Mouse (Mus musculus) erythroblast, adult 5-6 weeks (primary cell): ENCODE measurements at regions not wholly inside any gene's neighbourhood (a gene's known extent, or its start where the extent isn't known, plus 50 kb on each side); places are given as distances from the start of the nearest gene placed in this dataset.
"Not testable (repeated sequence)": the region's sequence is repeated elsewhere in the genome, so short reads cannot be mapped to it uniquely, and the experiment has no call there.

Source experiments
- ATAC-seq: replicated peaks from 2 replicates; pipeline ENCODE4 v1.8.0; 2016; ENCODE audit warnings: moderate number of reproducible peaks, mild to moderate bottlenecking, moderate TSS enrichment, inconsistent platforms; ENCODE audit not compliant: poor library complexity, low FRiP score, severe bottlenecking

DNA sequence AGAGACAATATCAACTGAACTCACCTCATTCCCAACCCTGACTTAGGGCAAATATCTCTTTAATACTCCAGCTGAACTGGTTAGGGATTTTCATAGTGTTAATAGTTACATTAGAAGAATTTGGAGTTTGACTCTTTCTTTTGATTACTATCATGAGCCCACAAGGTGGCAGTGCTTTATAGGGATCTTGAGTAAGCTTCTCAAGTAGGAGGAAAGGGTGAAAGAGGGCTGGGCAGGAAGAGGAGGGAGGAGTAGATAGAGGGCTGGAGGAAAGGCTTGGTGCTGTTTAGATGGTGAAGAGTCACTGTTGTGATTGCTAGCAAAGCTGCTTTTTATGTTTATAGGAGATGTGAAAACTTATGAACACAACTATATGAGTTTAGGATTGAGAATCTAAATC is 595.4 kb upstream of the Olfr1507 start:
- ATAC-seq: not testable (repeated sequence)

DNA sequence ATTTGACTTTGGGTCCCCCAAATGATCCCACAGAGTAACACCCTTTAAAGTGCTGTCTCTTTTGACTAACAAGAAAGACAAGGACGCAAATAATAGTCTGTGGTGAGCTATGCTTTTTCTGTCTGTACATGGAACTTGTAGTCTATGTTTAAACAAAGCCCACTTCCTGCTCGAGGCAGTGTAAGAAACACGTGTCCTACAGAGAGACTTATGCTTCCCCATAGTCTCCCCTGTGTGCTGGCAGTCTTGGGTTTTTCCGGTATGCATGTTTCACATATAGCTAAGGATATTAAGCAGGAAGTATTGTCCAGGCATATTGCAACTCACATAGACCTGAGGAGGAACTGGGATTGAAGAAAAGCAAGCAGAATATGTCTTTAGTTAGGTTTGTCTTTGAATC is 586.3 kb upstream of the Olfr1507 start:
- ATAC-seq: not testable (repeated sequence)

DNA sequence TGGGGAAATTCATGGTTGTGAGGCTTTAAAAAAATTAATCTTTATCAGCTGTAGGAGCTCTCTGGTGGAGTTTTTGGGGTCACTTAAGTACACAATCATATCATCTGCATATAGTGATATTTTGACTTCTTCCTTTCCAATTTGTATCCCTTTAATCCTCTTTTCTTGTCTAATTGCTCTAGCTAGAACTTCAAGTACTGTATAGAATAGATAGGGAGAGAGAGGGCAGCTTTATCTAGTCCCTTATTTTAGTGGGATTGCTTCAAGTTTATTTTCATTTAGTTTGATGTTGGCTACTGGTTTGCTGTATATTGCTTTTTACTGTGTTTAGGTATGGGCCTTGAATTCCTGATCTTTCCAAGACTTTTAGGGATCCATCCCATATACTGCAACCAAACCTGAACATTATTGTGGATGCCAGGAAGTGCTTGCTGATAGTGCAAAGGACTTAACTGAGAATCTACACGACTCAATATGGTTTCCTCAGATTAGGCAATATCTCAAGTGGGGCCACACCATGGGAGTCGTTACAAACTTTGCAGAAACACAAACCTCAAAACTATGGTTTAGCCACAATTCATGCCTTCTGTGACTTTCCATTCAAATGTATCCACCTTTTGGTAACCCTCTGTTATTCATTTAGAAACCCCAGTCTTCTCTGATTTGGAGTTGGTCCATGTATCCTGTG is 585.6 kb upstream of the Olfr1507 start:
- 0 out of 2 replicates have a peak, but pooled peaks have one; percentile 69 for ATAC-seq

DNA sequence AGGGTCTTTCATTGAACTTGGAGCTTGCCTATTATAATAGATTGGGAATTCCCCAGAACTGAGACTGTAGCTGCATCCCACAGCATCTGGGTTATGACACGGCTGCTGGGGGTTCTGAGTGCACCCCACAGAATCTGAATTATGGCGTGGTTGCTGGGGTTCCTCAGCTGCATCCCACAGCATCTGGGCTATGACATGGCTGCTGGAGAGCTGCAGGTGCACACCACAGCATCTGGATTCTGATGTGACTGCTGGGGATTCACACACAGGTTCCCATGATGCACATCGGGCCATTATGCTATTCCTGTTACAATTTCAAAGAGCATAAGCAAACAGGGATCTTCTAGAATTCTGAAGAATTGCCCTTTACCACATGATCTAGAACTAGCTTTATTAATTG is 585.0 kb upstream of the Olfr1507 start:
- not testable (repeated sequence) for ATAC-seq

DNA sequence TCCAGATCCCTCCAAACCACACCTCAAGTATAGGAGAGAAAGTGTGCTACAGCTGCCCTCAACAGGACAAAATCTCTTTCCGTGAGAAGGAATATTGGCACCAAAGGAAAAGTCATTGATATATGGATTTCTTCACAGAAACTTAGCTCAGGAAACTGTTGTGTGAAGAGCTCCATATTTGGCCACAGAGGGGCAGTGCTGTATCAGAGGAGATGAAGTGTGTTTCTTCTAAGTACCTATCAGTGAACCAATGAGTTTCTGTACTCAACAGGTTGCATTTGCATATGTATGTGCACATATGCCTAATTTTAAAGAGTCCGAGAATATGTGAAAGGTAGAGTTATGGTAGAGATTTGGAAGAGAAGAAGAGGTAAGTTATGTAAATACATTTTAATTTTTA is 580.4 kb upstream of the Olfr1507 start:
- not testable (repeated sequence) for ATAC-seq

DNA sequence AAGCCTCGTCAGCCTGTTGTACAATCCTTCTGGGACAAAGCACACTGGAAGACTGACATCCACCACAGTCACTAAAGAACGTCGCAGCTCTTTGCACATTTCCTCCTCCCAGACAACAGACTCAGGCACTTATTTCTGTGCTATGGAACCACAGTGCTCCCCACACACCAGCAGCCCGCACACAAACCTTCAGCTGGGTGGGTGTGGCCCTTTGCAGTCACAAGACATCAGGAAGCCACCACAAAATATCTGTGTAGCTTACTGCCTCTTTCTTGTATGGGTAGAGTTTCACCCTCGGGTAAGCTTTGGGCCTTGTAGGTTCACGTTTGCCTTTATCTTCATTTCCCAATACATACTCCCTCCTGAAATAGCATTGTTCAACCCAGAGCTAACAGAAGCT is 577.6 kb upstream of the Olfr1507 start:
- peak; percentile 64 for ATAC-seq

DNA sequence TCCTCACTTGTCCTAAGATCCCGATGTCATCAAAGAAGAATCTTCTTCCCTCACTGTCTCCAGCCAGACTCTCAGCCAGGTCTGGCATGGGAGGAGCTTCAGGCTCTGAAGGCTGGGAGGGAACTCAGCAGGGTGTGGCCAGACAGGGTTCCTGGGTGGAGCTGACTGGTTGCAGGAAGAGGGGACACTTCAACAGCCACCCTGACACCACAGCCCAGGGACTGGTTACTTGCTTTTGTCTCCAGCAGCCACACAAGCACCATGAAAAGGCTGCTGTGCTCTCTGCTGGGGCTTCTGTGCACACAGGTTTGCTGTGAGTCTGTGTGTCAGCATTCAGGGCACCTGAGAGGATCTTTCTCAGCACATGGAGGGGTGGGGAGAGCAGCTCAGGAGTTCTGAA is 577.0 kb upstream of the Olfr1507 start:
- ATAC-seq: not testable (repeated sequence)

DNA sequence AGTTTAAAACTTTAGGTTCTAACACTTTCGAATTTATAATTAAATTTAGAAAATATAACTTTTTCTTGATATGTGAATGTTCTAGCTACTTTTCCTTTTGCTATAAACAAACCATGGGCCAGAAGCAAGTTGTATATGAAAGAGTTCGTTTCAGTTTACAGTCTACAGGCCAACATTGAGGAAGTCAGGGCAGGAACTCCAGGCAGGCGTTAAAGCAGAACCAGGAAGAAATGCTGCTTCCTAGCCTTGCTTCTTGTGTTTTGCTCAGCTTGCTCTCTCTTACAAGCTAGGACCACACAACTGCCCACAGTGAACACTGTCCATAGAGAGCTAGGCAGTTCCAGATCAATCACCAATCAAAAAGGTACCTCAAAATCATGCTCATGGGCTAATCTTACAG is 558.9 kb upstream of the Olfr1507 start:
- not testable (repeated sequence) for ATAC-seq

DNA sequence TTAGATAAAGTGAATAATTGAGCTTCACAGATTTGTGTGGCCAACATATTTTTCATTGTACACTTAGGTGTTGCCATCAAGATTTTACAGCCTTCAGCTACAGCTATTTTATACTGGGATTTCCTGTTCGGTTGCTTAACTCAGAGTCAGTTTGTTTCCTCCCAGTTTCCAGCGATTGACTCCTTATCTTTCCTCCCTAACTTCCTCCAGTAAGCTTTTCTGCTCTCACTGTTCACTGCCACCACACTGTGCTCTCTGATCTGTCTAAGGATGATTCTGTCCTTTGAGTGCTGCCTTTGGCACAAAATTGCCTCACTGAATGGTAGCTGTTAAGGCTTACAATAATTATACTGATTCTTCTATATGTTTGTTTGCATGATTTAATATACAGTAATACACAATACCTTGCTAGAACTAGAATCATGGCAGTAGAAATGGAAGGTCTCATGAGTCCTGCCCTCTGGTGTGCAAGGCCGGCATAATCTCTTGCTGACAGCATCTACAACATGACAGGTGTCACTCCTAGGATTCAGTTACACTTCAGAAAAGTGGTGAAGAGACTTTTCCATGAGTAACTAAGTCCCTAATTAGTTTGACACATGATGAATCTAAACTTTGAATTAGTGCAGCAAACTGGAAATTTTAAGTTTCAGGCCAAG is 558.0 kb upstream of the Olfr1507 start:
- ATAC-seq: not testable (repeated sequence)

DNA sequence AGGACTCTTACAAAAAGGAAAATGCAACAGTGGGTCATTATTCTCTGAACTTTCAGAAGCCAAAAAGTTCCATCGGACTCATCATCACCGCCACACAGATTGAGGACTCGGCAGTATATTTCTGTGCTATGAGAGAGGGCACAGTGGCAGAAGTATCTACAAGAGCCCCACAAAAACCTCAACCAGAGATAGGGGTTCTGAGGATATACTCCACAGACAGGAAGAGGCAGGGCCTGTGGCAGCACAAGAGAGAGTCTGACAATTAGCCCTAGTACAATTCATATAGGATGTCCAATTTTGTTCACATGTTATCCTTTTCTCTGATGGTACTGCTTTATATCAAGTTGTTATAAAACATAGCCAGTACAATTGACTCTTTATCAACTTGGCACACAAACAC is 552.1 kb upstream of the Olfr1507 start:
- not testable (repeated sequence) for ATAC-seq

DNA sequence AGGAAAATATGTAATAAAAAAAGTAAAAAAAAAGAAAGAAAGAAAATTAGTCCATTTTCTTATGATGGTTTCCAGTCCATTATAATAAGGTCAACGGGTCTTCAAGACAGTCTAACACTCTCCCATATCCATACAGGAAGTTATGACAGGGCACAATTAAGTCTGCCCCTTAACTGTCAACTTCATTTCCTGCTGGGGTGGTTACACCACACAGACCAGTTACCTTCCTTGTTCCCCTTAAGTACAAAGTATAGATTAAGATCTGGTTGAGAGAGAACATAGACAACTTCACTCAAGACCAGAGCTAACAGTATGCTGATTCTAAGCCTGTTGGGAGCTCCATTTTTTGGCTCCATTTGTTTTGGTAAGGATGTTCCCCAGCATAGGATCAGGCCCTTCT is 551.4 kb upstream of the Olfr1507 start:
- not testable (repeated sequence) for ATAC-seq

DNA sequence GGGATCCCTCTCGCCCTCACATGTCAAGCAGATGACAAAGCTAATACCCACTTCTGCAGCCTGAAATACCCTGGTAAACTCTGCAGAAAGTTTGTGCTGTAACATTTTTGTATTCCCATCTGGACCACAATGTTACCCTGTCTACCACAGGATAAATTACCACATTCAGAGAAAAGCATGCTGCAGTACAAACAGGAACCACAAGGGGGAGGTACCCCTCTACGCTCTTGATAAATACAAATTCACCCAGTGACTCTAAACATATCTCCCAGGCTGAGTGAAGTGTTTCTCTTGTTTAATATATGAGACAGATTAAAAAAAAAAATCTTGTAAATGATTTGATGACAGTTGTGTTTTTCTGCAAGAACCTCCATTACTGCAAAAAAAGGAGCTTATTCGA is 549.8 kb upstream of the Olfr1507 start:
- peak; percentile 84 for ATAC-seq

DNA sequence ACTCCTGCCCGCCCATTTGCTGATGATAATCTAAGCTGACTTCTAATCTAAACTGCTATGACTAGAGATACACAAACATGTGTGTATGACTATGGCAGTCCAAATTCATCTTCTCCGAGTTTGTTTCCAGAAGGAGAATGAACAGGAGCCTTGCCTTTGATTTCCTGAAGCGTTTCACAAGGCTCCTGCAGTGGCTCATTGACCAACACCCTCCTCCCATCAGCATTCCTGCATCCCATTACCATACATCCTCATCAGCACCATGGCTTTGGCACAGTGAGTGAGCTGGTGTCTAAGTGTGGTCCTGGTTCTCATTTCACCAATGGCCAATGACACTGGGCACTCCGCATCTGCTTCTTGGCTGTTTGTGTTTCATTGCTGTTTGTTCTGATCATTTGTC is 548.6 kb upstream of the Olfr1507 start:
- ATAC-seq: not testable (repeated sequence)

DNA sequence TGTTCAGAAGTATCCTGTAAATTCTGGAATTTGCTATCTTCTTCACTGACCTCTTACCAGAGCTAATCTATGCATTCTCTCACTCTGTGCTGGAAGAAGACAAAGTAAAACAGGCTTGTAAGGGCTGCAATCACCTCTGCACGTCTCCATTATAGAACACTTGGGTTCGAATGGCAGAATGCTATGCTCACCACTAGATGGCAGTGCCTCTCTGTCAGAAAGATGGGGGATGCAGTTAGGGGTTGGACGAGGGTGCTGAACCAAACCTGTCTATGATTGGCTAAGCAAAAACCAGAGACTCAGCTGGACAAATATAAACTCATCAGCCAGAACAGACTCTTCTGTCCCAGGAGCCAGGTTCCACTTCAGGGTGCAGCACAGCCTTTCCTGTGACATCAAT is 546.5 kb upstream of the Olfr1507 start:
- ATAC-seq: peak; percentile 72; the same call in 1 of the 2 replicates

DNA sequence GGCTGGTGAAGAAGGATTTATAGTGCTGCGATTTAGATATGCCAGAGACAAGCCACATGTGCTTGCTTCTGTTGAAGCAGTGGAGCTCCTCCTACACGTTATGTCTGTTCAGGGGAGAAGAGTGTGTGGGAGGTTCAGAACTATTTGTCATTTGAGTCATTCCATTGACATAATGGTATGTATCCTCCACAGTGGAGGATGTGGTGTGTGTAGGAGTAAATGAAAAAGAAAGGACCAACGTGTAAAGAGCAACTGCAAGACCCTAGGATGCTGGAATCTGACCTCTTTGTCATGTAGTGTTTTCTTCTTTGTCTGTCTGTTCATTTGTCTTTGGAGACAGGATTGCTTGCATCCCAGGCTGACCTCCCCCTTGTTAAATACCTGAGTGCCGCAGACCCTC is 543.9 kb upstream of the Olfr1507 start:
- not testable (repeated sequence) for ATAC-seq

DNA sequence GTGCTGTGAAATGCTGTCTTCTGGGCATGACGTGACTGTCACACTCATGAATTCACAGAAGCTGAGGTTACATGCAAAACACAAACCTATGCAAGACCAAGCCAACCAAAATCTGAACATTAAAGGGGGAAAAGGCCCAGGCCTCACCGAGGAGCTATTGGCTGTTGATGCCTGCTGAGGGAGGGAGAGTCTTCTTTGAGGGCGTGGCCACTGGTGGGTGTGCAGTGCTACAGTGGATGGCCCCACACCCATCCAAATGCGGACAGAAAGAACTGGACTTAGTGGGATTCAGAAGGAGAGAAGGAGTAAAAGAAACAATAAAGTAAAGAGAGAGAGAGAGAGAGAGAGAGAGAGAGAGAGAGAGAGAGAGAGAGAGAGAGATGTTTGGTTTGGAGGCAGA is 539.4 kb upstream of the Olfr1507 start:
- ATAC-seq: peak; percentile 57; the same call in 1 of the 2 replicates

DNA sequence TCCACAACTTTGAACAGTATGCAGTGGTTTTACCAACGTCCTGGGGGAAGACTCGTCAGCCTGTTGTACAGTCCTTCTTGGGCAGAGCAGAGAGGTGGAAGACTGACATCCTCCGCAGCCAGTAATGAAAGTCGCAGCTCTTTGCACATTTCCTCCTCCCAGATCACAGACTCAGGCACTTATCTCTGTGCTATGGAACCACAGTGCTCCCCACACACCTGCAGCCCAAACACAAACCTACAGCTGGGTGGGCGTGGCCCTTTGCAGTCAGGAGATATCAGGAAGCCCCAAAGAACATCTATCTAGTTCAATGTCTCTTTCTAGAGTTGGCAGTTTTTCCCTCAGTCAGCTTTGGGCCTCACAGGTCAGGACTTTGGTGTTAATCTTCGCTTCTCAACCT is 537.7 kb upstream of the Olfr1507 start:
- peak; percentile 53 for ATAC-seq

DNA sequence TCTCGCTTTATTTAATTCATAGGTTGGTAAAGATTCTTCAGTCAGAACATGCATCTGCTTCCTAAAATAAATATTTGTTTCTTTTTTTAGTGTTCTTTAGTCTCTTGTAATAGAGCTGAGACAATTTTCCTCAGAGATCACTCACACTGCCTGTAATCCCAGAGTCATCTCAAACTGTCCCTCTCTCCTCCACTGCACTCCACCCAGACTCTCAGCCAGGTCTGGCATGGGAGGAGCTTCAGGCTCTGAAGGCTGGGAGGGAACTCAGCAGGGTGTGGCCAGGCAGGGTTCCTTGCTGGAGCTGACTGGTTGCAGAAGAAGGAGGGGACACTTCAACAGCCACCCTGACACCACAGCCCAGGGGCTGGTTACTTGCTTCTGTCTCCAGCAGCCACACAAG is 536.9 kb upstream of the Olfr1507 start:
- peak; percentile 70; the same call in 1 of the 2 replicates for ATAC-seq

DNA sequence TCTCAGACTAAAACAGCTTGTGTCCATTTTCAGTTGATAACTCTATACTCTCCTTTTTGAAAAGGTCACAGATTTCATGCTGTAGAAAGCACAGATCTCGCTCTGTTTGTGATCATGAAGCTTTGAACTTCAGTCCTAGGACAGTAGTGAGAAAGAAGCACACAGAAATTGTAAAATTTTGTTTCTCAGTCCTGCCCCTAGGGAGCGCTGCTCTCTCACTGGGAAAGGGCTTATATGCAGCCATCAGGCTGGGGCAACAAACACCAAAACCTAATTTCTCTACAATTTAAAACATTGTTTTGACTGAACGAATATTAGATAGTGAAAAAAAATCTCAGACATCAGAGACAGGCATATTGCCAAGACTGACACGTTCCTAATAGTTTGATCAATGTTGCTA is 534.7 kb upstream of the Olfr1507 start:
- ATAC-seq: not testable (repeated sequence)

DNA sequence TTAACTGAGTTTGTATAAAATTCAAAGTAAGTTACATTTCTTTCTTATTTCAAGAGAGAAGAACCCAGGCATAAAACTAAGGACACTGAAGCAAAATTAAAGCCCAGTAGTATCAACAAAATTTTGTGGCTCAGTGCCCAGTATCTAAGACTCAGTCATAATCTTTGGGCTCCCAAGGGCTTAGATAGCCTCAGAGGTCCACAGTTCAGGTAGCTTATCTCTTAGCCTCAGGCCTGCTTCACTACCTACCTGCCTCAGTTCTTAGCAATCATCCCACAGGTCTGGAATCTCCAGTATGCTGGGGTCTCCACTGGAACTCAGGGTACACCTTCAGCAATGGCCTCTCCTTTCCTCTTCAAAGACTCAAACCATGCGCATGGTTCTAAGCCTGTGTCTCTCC is 531.4 kb upstream of the Olfr1507 start:
- not testable (repeated sequence) for ATAC-seq

DNA sequence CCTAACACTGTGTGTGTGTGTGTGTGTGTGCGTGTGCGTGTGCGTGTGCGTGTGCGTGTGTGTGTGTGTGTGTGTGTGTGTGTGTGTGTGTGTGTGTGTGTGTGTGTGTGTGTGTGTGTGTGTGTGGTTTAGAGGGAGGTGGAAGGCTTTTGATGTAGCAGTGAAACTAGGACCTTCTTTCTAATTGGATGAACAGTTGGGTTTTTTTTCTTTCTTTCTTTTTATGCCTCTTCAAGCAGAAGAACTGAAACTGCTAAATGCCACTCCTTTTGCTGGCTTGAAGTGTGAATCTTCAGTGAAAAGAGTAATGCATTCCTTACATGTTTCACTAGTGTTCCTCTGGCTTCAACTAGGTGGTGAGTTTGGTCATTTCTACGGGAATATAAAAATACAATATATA is 524.6 kb upstream of the Olfr1507 start:
- not testable (repeated sequence) for ATAC-seq
